Mouse (Mus musculus) lung, postnatal 0 days (tissue): Measurements from ENCODE around the gene Ypel3.

Experiments used
- CTCF ChIP-seq: IDR thresholded peaks from 2 replicates; pipeline ENCODE4 v1.5.1; 2016; ENCODE audit warnings: antibody characterized with exemption, mild to moderate bottlenecking
- EP300 ChIP-seq: IDR thresholded peaks from 2 replicates; pipeline ENCODE4 v1.6.1; 2016; ENCODE audit warnings: antibody characterized with exemption, mild to moderate bottlenecking, control low read depth

DNA sequence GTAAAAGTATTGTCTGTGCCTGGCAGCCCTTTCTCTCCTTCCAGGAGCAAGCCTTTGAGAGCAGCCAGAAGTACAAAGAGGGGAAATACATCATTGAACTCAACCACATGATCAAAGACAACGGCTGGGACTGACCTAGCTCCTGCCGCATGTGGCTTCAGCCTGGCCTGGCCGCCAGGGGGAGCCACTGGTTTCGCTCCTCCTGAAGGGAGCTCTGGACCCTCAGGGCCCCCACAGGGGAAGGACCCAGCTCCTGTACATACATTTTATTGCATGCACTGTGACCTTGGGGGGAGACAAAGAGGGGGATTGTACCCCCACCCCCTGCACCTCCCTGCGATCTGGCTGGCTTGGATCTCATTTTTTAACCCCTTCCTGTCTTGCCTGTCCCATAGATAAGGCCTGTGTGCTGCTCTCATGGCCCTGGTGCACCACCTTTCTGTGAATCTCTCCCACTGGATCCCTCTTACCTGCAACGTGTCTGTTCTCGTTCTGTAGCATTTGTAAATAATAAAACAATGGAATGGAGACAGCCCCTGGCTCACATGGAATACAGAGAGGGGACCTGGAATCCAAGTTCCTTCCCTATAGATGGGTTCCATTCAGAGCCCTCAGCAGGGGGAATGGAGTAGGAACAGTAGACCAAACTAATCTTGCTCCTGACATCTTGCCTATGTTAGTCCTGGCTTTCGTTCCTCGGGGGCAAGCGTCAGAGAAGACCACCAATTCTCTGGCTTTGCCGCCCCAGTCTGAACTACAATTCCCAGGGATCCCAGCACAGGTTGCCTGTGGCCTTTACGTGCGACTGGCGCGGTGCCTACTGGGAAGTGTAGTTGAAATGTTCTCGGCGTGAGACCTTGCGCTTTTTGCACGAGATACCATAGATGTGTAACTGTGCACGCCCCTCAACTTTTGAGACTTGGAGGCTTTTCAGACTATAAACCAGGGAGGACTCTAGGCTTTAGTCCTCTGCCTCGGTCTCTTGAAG is 3.5 kb downstream of the Ypel3 start:
- TF ChIP-seq CTCF (peak; percentile 93), EP300 (no peak)
